Mouse (Mus musculus) olfactory bulb, adult 2 months (tissue): Measurements from ENCODE around the gene Trpt1.

Experiments used
- CTCF ChIP-seq: fragments of 200-500 bp; IDR thresholded peaks from 2 replicates; pipeline ENCODE4 v1.5.1; 2012; ENCODE audit warnings: low read depth, mild to moderate bottlenecking, low read length, moderate library complexity; ENCODE audit not compliant: insufficient read depth
- POLR2A ChIP-seq: fragments of 200-500 bp; IDR thresholded peaks from 2 replicates; pipeline ENCODE4 v1.6.1; 2012; ENCODE audit warnings: mild to moderate bottlenecking, low read depth, low read length, moderate library complexity; ENCODE audit not compliant: insufficient read depth

DNA sequence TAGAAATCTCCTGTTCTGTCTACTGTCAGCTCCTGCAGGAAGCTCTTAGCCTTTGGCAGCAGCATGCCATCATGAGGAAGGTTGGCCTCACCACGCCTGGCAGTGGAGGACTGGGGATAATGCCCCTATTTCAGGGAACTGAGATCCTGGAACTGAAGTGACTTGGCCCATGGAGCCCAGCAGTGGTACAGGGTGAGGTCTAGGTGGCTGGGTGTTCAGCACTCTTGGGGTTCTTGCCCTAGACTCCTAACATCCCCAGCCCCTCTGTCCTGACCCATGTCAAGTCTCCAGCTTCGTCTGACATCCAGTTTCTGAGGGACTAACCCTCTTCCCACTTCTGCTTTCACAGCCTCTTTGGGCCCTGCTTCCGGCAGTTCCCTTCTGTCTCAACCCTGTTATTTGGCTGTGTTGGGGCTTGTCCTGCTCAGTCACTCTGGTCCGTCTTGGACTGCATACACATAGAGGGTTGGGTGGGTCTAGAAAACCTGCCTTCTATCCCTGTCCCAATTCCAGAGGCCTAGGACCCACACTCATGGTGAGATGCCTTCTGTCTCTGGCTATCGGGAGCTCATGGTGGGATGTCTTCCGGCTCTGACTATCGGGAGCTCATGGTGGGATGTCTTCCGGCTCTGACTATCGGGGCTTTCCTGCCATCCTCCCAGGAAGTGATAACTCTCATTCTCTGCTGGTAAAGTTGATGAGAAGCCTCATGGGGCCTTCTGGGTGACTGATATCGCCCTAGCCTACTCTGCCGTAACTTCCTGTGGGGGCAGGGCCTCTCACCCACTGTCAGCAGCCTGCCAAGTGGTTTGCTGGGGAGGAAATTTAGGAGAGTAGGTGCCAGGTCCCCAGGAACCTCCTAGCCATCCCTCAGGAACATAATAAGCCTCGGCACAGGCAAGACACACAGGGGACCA, 21.9 kb downstream of the Trpt1 start:
- TF ChIP-seq CTCF (no peak), POLR2A (no peak)
